Mouse (Mus musculus): Measurements from ENCODE around the gene Zbtb12. TPM values are rescaled to one million over a fixed set of nuclear protein-coding genes. Genes with fewer than 3 reads are reported as not detected.
A peak's percentile ranks its signal among the peaks of the same experiment; 100 is the strongest.
"Not testable (repeated sequence)": the region's sequence is repeated elsewhere in the genome, so short reads cannot be mapped to it uniquely, and the experiment has no call there.

Gene Zbtb12
- polyA plus RNA-seq, 2 experiments, result 0.14 to 6.2 TPM

GRCm38 (mm10) chr17:34899890-34900243 is 20.6 kb downstream of the Zbtb12 start:
- ATAC-seq (ENCODE audit: insufficient read depth) (no peak), DNase-seq (ENCODE audit: low read depth in 3 of 3, low spot score in 3 of 3) (no peak)
- 3% methylated on average over 5 of the region's 5 CpGs for WGBS (ENCODE audit: insufficient replicate concordance)
- TF ChIP-seq CTCF (IDR thresholded peaks at IDR 0.05; ENCODE audit: low read depth), result no peak; the same call in 1 of the 2 replicates
- no peak for TF ChIP-seq EP300 (IDR thresholded peaks at IDR 0.05; ENCODE audit: low read depth)
- Histone ChIP-seq H3K4me3 (ENCODE audit: insufficient read depth in 1 of 2, low read depth in 2 of 2, low read length in 2 of 2) (peak overlapping the region; percentile 64 to 85), H3K27ac (peak overlapping the region; percentile 75), H3K9ac (replicated peaks) (peak overlapping the region; percentile 85), H3K27me3 (ENCODE audit: control insufficient read depth, insufficient read depth, low read length) (no peaks in the 10 kb centered on the region), H3K4me1 (replicated peaks; ENCODE audit: control insufficient read depth in 2 of 2, insufficient read depth in 2 of 2, low read length in 1 of 2) (peaks cover 6 to 13% of the 10 kb centered on the region in 2 experiments), H3K4me2 (ENCODE audit: low read depth) (peak overlapping the region; percentile 97), H3K9me3 (ENCODE audit: control insufficient read depth, low read length) (no peaks in the 10 kb centered on the region), H3K36me3 (replicated peaks; ENCODE audit: control insufficient read depth, insufficient read depth, low read depth) (peaks cover 3% of the 10 kb centered on the region)

GRCm38 (mm10) chr17:34900826-34901225 is 21.5 kb downstream of the Zbtb12 start:
- not testable (repeated sequence) for H3K27ac ChIP-seq; H3K9ac ChIP-seq (replicated peaks); H3K4me3 ChIP-seq (ENCODE audit: insufficient read depth in 1 of 2, low read depth in 2 of 2, low read length in 2 of 2); ATAC-seq (ENCODE audit: insufficient read depth); DNase-seq (ENCODE audit: low read depth in 3 of 3, low spot score in 3 of 3); H3K27me3 ChIP-seq (ENCODE audit: control insufficient read depth, insufficient read depth, low read length); H3K4me2 ChIP-seq (ENCODE audit: low read depth); H3K9me3 ChIP-seq (ENCODE audit: control insufficient read depth, low read length); H3K36me3 ChIP-seq (replicated peaks; ENCODE audit: control insufficient read depth, insufficient read depth, low read depth)
- H3K4me1 ChIP-seq (replicated peaks; ENCODE audit: control insufficient read depth in 2 of 2, insufficient read depth in 2 of 2, low read length in 1 of 2), result peaks cover 6 to 13% of the 10 kb centered on the region in 2 experiments

DNA sequence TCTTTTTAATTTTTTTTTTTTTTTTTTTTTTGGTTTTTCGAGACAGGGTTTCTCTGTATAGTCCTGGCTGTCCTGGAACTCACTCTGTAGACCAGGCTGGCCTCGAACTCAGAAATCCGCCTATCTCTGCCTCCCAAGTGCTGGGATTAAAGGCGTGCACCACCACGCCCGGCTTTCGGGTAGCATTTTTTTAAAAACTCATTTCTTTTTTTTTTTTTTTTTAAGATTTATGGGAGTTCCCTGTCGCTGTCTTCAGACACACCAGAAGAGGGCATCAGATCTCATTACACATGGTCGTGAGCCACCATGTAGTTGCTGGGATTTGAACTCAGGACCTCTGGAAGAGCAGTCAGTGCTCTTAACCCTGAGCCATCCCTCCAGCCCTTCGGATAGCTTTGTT is 22.7 kb downstream of the Zbtb12 start:
- not testable (repeated sequence) for H3K9me3 ChIP-seq (ENCODE audit: control insufficient read depth, low read length); H3K27ac ChIP-seq; DNase-seq (ENCODE audit: low read depth in 3 of 3, low spot score in 3 of 3); H3K4me2 ChIP-seq (ENCODE audit: low read depth); H3K27me3 ChIP-seq (ENCODE audit: control insufficient read depth, insufficient read depth, low read length); H3K4me3 ChIP-seq (ENCODE audit: insufficient read depth in 1 of 2, low read depth in 2 of 2, low read length in 2 of 2); H3K9ac ChIP-seq (replicated peaks); ATAC-seq (ENCODE audit: insufficient read depth)
- peaks cover 6 to 13% of the 10 kb centered on the region in 2 experiments for H3K4me1 ChIP-seq (replicated peaks; ENCODE audit: control insufficient read depth in 2 of 2, insufficient read depth in 2 of 2, low read length in 1 of 2)
- 73% methylated on average over 9 of the region's 10 CpGs for WGBS (ENCODE audit: insufficient replicate concordance)
- H3K36me3 ChIP-seq (replicated peaks; ENCODE audit: control insufficient read depth, insufficient read depth, low read depth), result peaks cover 14% of the 10 kb centered on the region

- no peaks in the 10 kb centered on the region for H3K27me3 ChIP-seq (ENCODE audit: control insufficient read depth, insufficient read depth, low read length)
- no peak for TF ChIP-seq EP300 (IDR thresholded peaks at IDR 0.05; ENCODE audit: low read depth)
- TF ChIP-seq CTCF (IDR thresholded peaks at IDR 0.05; ENCODE audit: low read depth), result no peak
- no peak overlapping the region for H3K27ac ChIP-seq
- ATAC-seq (ENCODE audit: insufficient read depth) (no peak), DNase-seq (ENCODE audit: low read depth in 3 of 3, low spot score in 3 of 3) (no peak)
- H3K9ac ChIP-seq (replicated peaks), result no peak overlapping the region
- 84% methylated on average over 9 of the region's 9 CpGs for WGBS (ENCODE audit: insufficient replicate concordance)
- H3K4me1 ChIP-seq (replicated peaks; ENCODE audit: control insufficient read depth in 2 of 2, insufficient read depth in 2 of 2, low read length in 1 of 2), result peaks cover 0 to 6% of the 10 kb centered on the region in 2 experiments; a peak in 2 of 4 replicates
- H3K9me3 ChIP-seq (ENCODE audit: control insufficient read depth, low read length), result no peaks in the 10 kb centered on the region
- H3K4me2 ChIP-seq (ENCODE audit: low read depth), result no peak overlapping the region
- H3K36me3 ChIP-seq (replicated peaks; ENCODE audit: control insufficient read depth, insufficient read depth, low read depth), result peaks cover 15% of the 10 kb centered on the region
- H3K4me3 ChIP-seq (ENCODE audit: insufficient read depth in 1 of 2, low read depth in 2 of 2, low read length in 2 of 2), result no peak overlapping the region
These were observed 23.6 kb downstream of the Zbtb12 start for GRCm38 (mm10) chr17:34902895-34903294.

- ATAC-seq (ENCODE audit: insufficient read depth), result 0 out of 2 replicates have a peak, but pooled peaks have one; percentile 14
- Histone ChIP-seq H3K27me3 (ENCODE audit: control insufficient read depth, insufficient read depth, low read length) (no peaks in the 10 kb centered on the region), H3K27ac (no peak overlapping the region), H3K4me1 (replicated peaks; ENCODE audit: control insufficient read depth in 2 of 2, insufficient read depth in 2 of 2, low read length in 1 of 2) (no peaks in the 10 kb centered on the region), H3K4me2 (ENCODE audit: low read depth) (no peak overlapping the region), H3K36me3 (replicated peaks; ENCODE audit: control insufficient read depth, insufficient read depth, low read depth) (peaks cover 20% of the 10 kb centered on the region), H3K9ac (replicated peaks) (no peak overlapping the region), H3K4me3 (ENCODE audit: insufficient read depth in 1 of 2, low read depth in 2 of 2, low read length in 2 of 2) (no peak overlapping the region), H3K9me3 (ENCODE audit: control insufficient read depth, low read length) (no peaks in the 10 kb centered on the region)
- TF ChIP-seq EP300 (IDR thresholded peaks at IDR 0.05; ENCODE audit: low read depth) (no peak), CTCF (IDR thresholded peaks at IDR 0.05; ENCODE audit: low read depth) (no peak)
- DNase-seq (ENCODE audit: low read depth in 3 of 3, low spot score in 3 of 3), result no peak
- 82% methylated on average over 10 of the region's 10 CpGs for WGBS (ENCODE audit: insufficient replicate concordance)
These were observed 31.7 kb downstream of the Zbtb12 start for GRCm38 (mm10) chr17:34910982-34911381.

Data from liver, embryonic 14.5 days (tissue).